Mouse (Mus musculus): ENCODE data around the gene Atg14. TPM values are rescaled to one million over a fixed set of nuclear protein-coding genes. Genes with fewer than 3 reads are reported as not detected.

The Atg14 gene
- polyA plus RNA-seq, 1 experiment = 4.2 TPM

DNA sequence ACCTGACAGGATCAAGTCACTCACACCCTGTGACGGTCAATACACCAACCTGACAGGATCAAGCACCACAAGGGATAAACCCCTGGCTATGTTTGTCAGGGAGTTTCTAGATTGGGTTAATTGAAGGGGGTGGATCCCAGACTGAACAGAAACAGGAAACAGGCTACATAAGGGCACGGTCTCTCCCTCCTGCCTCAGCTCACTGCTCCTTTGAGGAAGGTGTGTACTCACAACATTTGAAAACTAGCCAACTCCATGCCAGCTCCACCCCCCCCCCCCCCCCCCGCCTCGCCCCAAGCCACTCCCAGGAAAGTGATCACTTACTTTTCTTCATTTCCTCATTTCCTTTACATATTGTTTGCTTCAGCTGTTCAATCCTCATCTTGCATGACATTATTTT, 16.2 kb downstream of the Atg14 start:
- Histone ChIP-seq H3K4me3 (no peak overlapping the region), H3K79me2 (ENCODE audit: control insufficient read depth, insufficient read depth) (no peaks in the 10 kb centered on the region), H3K27me3 (ENCODE audit: control insufficient read depth, insufficient read depth, insufficient read length) (no peaks in the 10 kb centered on the region), H3K4me2 (ENCODE audit: low read depth) (no peak overlapping the region), H3ac (ENCODE audit: control insufficient read depth, insufficient read length) (no peak overlapping the region), H3K36me3 (ENCODE audit: control insufficient read depth, insufficient read depth) (peaks cover 9% of the 10 kb centered on the region)
- no peak for TF ChIP-seq SRF (IDR thresholded peaks at IDR 0.05; ENCODE audit: control insufficient read depth, insufficient read length, low read depth)

DNA sequence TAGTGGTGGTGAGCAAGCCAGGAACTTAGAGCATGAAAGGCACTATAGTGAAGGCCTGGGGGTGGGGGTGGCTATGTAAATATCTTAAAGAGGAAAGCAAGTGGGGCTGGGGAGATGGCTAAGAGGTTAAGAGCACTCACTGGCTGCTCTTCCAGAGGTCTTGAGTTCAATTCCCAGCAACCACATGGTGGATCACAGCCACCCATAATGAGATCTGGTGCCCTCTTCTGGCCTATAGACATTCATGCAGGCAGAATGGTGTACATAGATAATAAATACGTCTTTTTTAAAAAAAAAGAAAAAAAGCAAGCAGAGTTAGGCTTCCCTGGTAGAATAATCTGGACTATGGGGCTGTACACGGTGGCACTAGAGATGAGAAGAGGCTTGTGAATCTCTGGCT, 17.1 kb downstream of the Atg14 start:
- H3K36me3 ChIP-seq (ENCODE audit: control insufficient read depth, insufficient read depth) = peaks cover 9% of the 10 kb centered on the region
- TF ChIP-seq CEBPB (IDR thresholded peaks at IDR 0.05; ENCODE audit: insufficient read depth, poor library complexity, severe bottlenecking) (no peak), USF1 (IDR thresholded peaks at IDR 0.05; ENCODE audit: low read depth) (no peak), MYOG (IDR thresholded peaks at IDR 0.05; ENCODE audit: control insufficient read depth in 1 of 3, insufficient read depth in 1 of 3, insufficient read length in 2 of 3, low read depth in 2 of 3) (no peak), MYOD1 (IDR thresholded peaks at IDR 0.05; ENCODE audit: control insufficient read depth in 1 of 3, insufficient read length in 2 of 3, low read depth in 2 of 3) (no peak), POLR2A (IDR thresholded peaks at IDR 0.05; ENCODE audit: insufficient read length, low read depth) (no peak), SRF (IDR thresholded peaks at IDR 0.05; ENCODE audit: control insufficient read depth, insufficient read length, low read depth) (no peak), MAX (IDR thresholded peaks at IDR 0.05; ENCODE audit: low read depth) (no peak), TCF3 (IDR thresholded peaks at IDR 0.05; ENCODE audit: insufficient read length, low read depth) (no peak), POLR2AphosphoS2 (IDR thresholded peaks at IDR 0.05; ENCODE audit: insufficient read length, low read depth) (no peak), E2F4 (IDR thresholded peaks at IDR 0.05; ENCODE audit: insufficient read depth) (no peak), TCF12 (IDR thresholded peaks at IDR 0.05; ENCODE audit: insufficient read depth, poor library complexity, severe bottlenecking) (no peak), REST (IDR thresholded peaks at IDR 0.05; ENCODE audit: insufficient read depth, insufficient read length) (no peak)
- no peak overlapping the region for H3ac ChIP-seq (ENCODE audit: control insufficient read depth, insufficient read length)
- H3K79me2 ChIP-seq (ENCODE audit: control insufficient read depth, insufficient read depth) = no peaks in the 10 kb centered on the region
- H3K27me3 ChIP-seq (ENCODE audit: control insufficient read depth, insufficient read depth, insufficient read length) = no peaks in the 10 kb centered on the region
- H3K4me2 ChIP-seq (ENCODE audit: low read depth) = no peak overlapping the region
- H3K4me3 ChIP-seq = no peak overlapping the region

DNA sequence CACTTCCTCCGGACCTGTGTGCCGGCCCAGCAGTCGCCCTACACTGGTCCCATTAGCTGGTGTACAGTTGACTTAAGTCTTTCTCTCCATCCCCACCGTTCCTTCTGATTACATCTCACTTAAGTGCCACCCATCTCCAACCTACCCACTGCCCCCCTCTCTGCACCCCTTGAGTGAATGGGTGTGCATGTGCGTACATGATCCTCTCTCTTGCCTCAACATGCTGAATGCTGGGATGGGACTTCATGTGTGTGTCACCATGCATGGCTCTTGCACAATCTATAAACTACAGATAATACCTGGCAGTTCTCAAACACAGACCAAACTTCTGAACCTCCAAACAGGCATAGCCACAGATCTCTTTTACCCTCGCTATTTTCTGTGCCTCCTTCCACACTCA, 18.8 kb downstream of the Atg14 start:
- Histone ChIP-seq H3K36me3 (ENCODE audit: control insufficient read depth, insufficient read depth) (peaks cover 11% of the 10 kb centered on the region), H3K4me2 (ENCODE audit: low read depth) (no peak overlapping the region), H3K79me2 (ENCODE audit: control insufficient read depth, insufficient read depth) (no peaks in the 10 kb centered on the region), H3K4me3 (no peak overlapping the region), H3ac (ENCODE audit: control insufficient read depth, insufficient read length) (no peak overlapping the region), H3K27me3 (ENCODE audit: control insufficient read depth, insufficient read depth, insufficient read length) (no peaks in the 10 kb centered on the region)
- TF ChIP-seq E2F4 (IDR thresholded peaks at IDR 0.05; ENCODE audit: insufficient read depth) (no peak), USF1 (IDR thresholded peaks at IDR 0.05; ENCODE audit: low read depth) (no peak)

DNA sequence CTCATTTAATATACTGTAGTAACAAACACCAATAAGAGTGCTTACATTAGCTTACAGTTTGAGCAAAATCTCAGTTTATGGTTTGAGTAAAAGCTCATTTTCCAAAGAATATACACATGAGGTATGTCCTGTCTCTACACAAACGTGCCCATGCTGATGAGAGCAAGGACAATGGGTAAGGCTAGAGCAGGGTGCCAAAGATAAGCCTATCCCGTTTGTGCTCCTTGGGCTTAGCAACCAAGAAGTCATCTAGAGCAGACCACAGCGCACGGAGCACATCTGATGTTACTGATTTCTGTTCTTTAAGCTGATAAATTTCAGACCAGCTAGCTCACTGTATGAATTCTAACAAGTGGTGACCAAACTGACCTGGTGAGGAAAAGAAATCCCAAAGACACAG, 25.6 kb downstream of the Atg14 start:
- H3K36me3 ChIP-seq (ENCODE audit: control insufficient read depth, insufficient read depth) = peaks cover 16% of the 10 kb centered on the region
- H3K4me2 ChIP-seq (ENCODE audit: low read depth) = no peak overlapping the region
- no peaks in the 10 kb centered on the region for H3K27me3 ChIP-seq (ENCODE audit: control insufficient read depth, insufficient read depth, insufficient read length)
- H3ac ChIP-seq (ENCODE audit: control insufficient read depth, insufficient read length) = no peak overlapping the region
- no peaks in the 10 kb centered on the region for H3K79me2 ChIP-seq (ENCODE audit: control insufficient read depth, insufficient read depth)
- no peak overlapping the region for H3K4me3 ChIP-seq
- TF ChIP-seq POLR2A (IDR thresholded peaks at IDR 0.05; ENCODE audit: insufficient read length, low read depth) (no peak), SRF (IDR thresholded peaks at IDR 0.05; ENCODE audit: control insufficient read depth, insufficient read length, low read depth) (no peak), TCF3 (IDR thresholded peaks at IDR 0.05; ENCODE audit: insufficient read length, low read depth) (no peak), TCF12 (IDR thresholded peaks at IDR 0.05; ENCODE audit: insufficient read depth, poor library complexity, severe bottlenecking) (no peak), MYOG (IDR thresholded peaks at IDR 0.05; ENCODE audit: control insufficient read depth in 1 of 3, insufficient read depth in 1 of 3, insufficient read length in 2 of 3, low read depth in 2 of 3) (no peak), CEBPB (IDR thresholded peaks at IDR 0.05; ENCODE audit: insufficient read depth, poor library complexity, severe bottlenecking) (no peak), MAX (IDR thresholded peaks at IDR 0.05; ENCODE audit: low read depth) (no peak), E2F4 (IDR thresholded peaks at IDR 0.05; ENCODE audit: insufficient read depth) (no peak), MYOD1 (IDR thresholded peaks at IDR 0.05; ENCODE audit: control insufficient read depth in 1 of 3, insufficient read length in 2 of 3, low read depth in 2 of 3) (no peak), USF1 (IDR thresholded peaks at IDR 0.05; ENCODE audit: low read depth) (no peak), POLR2AphosphoS2 (IDR thresholded peaks at IDR 0.05; ENCODE audit: insufficient read length, low read depth) (no peak), REST (IDR thresholded peaks at IDR 0.05; ENCODE audit: insufficient read depth, insufficient read length) (no peak)

DNA sequence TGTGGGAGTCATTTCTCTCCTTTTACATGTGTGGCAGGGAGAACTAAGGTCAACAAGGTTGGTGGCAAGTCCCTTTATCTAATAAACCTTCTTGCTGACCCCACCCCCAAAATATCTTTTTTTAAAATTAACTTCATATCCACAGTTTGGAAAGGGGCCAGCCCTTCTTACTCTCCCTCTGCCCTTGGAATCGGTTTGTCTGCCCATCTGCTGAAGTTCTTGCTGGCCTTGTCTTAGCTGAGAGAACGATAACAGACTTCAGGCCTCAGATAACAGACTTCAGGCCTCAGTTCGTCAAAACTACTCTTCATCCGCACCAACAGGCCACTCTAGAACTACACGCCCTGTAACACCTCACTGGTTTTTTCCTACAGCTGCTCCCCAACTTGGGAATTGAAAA, 26.2 kb downstream of the Atg14 start:
- TF ChIP-seq MYOG (IDR thresholded peaks at IDR 0.05; ENCODE audit: control insufficient read depth in 1 of 3, insufficient read depth in 1 of 3, insufficient read length in 2 of 3, low read depth in 2 of 3) (no peak), POLR2A (IDR thresholded peaks at IDR 0.05; ENCODE audit: insufficient read length, low read depth) (no peak), TCF12 (IDR thresholded peaks at IDR 0.05; ENCODE audit: insufficient read depth, poor library complexity, severe bottlenecking) (no peak), E2F4 (IDR thresholded peaks at IDR 0.05; ENCODE audit: insufficient read depth) (no peak), SRF (IDR thresholded peaks at IDR 0.05; ENCODE audit: control insufficient read depth, insufficient read length, low read depth) (no peak), MYOD1 (IDR thresholded peaks at IDR 0.05; ENCODE audit: control insufficient read depth in 1 of 3, insufficient read length in 2 of 3, low read depth in 2 of 3) (no peak), REST (IDR thresholded peaks at IDR 0.05; ENCODE audit: insufficient read depth, insufficient read length) (no peak), USF1 (IDR thresholded peaks at IDR 0.05; ENCODE audit: low read depth) (no peak), TCF3 (IDR thresholded peaks at IDR 0.05; ENCODE audit: insufficient read length, low read depth) (no peak), POLR2AphosphoS2 (IDR thresholded peaks at IDR 0.05; ENCODE audit: insufficient read length, low read depth) (no peak), MAX (IDR thresholded peaks at IDR 0.05; ENCODE audit: low read depth) (no peak), CEBPB (IDR thresholded peaks at IDR 0.05; ENCODE audit: insufficient read depth, poor library complexity, severe bottlenecking) (no peak)
- Histone ChIP-seq H3K36me3 (ENCODE audit: control insufficient read depth, insufficient read depth) (peaks cover 16% of the 10 kb centered on the region), H3K79me2 (ENCODE audit: control insufficient read depth, insufficient read depth) (no peaks in the 10 kb centered on the region), H3K4me2 (ENCODE audit: low read depth) (no peak overlapping the region), H3ac (ENCODE audit: control insufficient read depth, insufficient read length) (no peak overlapping the region), H3K4me3 (no peak overlapping the region), H3K27me3 (ENCODE audit: control insufficient read depth, insufficient read depth, insufficient read length) (no peaks in the 10 kb centered on the region)

Data from myocyte (in vitro differentiated cells).